Mouse (Mus musculus) layer of hippocampus, postnatal 36 days (tissue): ENCODE results near the gene Map1s. TPM values are rescaled to one million over a fixed set of nuclear protein-coding genes. Genes with fewer than 3 reads are reported as not detected.
A peak's percentile ranks its signal among the peaks of the same experiment; 100 is the strongest.
"Not testable (repeated sequence)": the region's sequence is repeated elsewhere in the genome, so short reads cannot be mapped to it uniquely, and the experiment has no call there.

Experiments used
- DNase-seq, 2 experiments: peaks; one replicate each; pipeline ENCODE4 v3.0.0; 2022
- total RNA-seq, 2 experiments: library from RNA; stranded (reverse); gene quantifications; 2 replicates each; pipeline ENCODE4 v1.2.3; 2021

The Map1s gene
- total RNA-seq, 2 experiments from 2014 or later, result 87.3 to 89.7 TPM

- no peak for DNase-seq
These were observed 26.2 kb upstream of the Map1s start for GRCm38 (mm10) chr8:70879500-70879899.

DNA sequence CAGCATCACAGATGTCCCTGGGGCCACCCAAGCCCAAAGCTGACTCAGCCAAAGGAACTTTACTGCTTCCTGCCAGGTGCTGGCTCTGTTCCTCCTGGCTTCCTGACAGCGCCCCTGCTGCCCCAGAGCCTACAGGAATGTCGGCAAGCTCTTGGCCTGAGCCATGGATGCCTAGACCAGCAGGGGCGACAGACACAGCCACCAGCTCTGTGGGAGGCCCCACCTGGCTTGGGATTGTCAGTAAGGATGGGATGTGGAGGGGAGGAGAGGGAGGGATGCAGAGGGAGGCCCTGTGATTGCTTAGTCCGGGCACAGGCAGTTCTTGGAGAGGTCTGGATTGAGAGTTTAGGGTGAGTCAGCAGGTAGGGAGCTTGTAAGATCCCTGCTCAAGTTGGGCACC, 25.6 kb upstream of the Map1s start:
- no peak for DNase-seq

- no peak for DNase-seq
These were observed 25.2 kb upstream of the Map1s start for GRCm38 (mm10) chr8:70880546-70880945.

- no peak for DNase-seq
These were observed 21.5 kb upstream of the Map1s start for GRCm38 (mm10) chr8:70884186-70884585.

- DNase-seq, result no peak
These were observed 21.0 kb upstream of the Map1s start for GRCm38 (mm10) chr8:70884683-70885082.

GRCm38 (mm10) chr8:70885612-70886011, 20.1 kb upstream of the Map1s start:
- no peak for DNase-seq

- no peak for DNase-seq
These were observed 18.1 kb upstream of the Map1s start for GRCm38 (mm10) chr8:70887669-70888068.

DNA sequence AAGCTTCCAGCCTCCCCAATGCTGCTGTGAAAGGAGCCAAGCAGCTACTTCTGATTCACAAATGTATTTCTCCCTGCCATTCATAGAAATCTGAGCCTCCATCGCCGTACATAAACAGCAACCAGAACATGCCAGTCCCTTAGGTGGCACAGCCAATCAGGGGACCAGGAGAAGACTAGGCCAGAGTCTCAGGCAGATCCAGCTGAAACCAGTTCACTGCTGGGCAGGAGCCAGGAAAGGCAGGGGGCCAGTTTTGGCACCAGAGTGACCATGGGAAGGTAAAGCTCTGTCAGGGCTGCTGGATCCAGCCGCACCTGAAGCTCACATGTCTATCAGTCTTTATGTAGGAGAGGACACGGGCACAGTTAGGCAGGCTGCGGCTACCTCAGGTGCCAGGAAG, 15.1 kb upstream of the Map1s start:
- DNase-seq, result no peak

GRCm38 (mm10) chr8:70891356-70891755, 14.4 kb upstream of the Map1s start:
- no peak for DNase-seq

DNA sequence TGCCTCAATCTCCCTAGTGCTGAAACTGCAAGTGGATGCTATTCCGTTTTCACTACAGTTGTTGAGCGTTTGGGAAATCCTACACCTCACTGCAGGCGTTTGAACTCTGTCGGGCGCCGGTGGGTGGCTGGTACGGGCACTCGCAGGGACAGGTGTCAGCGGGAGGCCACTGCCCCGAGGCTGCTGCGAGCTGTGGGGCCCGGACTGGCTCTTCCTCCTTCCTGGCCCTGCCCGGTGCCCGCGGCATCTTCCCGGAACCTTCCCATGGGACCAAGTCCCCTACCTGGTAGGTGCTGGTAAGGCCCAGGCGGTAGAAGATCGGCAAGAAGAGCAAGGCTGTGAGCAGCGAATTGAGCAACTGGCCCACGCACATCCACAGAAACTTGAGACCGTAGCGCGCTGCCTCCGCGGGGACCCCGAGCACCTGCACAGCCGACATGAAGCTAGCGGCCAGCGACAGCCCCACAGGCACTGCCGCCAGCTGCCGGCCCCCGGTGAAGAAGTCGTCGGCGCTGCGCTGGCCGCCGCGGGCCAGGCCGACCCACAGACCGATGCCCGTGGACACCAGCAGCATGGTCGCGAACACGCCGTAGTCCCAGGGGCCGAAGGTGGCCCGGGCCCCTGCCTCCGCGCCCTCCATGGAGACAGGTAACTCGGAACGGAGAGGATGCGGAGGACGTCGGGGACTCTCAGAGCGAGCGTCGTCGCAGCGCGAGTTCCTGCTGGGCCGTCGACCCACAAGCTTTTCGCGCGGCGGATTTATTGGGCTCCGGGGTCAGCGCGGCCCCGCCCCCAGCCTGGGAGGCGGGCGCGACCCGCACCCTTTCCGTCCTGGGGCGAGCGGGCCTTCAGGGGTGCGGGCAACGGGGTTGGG, 13.5 kb upstream of the Map1s start, which contains the start of gene Slc5a5:
Gene Slc5a5, minus strand, starts transcription at position 736 of the 874 bp plus-strand sequence.
- no peak for DNase-seq

DNA sequence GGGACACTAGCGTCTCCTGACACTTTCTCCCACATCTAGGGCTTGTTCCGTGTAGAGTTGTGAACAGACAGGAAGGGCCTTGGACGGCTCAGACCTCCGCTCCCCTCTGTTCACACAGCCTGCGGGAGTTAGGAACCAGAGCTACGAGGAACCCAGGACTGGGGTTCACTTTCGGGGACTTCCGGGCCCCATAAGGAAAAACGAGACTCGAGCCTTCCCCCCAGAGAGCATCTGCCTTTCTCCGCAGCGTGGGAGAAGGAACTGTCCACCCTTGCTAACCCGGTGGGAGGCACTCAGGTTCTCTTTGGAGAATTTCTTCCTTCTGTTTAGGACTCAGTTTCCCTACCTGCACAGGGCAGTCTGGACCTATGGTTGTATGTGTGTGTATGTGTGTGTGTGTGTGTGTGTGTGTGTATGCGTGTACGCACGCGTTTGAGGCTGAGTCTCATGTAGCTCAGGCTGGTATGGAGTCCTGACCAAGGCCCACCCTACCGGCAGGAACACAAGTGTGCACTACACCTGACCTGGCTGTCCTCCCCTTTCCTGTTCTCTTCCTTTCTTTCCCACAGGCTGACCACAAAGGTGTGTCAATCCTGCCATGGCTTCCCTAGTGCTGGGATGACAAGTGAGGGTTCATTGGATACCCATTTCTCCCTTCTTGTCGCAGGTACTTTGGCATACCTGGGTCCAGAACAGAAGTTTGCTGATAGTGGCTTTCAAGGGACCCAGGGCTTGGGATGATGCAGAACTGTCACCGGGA, 12.7 kb upstream of the Map1s start:
- no peak for DNase-seq

- peak in 1 of 2 experiments; percentile 43 for DNase-seq
These were observed 11.9 kb upstream of the Map1s start for GRCm38 (mm10) chr8:70893656-70894384.

DNA sequence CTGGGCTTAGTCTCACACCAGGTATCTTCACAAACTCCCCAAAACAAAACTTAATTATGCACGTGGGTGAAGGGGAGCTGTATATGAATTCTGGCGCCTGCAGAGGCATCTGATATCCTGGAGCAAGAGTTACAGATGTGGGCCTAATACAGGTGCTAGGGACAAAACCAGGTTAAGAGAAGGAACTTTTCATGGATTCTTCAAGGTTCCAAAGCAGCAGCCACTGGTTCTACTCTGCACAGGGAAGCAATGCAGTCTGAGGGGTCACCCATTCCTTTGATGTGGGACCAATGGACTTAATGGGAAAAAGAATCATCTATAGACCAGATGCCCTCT, 11.4 kb upstream of the Map1s start:
- no peak for DNase-seq

- DNase-seq, result no peak
These were observed 10.8 kb upstream of the Map1s start for GRCm38 (mm10) chr8:70894771-70895545.

DNA sequence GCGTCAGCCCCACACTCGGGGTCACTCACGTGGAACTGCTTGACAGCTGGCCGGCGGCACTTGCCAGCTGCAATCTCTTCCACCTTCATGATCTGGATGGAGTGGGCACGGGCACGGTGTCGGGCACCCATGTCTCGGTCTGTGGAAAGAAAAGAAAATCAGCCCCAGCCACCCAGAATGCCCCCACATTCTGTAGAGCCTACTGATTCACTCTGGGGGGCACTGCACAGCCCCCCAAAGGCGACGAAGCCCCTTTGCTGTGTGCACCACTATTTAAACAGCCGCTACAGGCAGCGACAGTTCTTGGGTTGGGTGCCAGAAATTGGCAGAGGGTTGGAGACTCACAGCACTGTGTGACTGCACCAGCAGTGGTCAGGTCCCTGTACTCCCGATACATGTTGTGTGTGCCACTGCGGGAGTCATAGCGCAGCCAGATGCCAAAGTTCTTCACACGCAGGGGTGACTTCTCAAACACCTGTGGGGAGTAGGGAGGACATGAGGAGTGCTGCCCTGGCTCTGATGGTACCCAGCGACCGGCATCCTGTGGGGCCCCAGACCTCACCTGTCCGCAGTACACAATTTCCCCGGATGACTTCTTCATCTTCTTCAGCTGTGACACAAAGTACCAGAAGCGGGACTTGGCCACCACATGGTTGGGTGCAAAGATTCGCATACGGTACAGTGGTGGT, 10.0 kb upstream of the Map1s start:
- not testable (repeated sequence) for DNase-seq

DNA sequence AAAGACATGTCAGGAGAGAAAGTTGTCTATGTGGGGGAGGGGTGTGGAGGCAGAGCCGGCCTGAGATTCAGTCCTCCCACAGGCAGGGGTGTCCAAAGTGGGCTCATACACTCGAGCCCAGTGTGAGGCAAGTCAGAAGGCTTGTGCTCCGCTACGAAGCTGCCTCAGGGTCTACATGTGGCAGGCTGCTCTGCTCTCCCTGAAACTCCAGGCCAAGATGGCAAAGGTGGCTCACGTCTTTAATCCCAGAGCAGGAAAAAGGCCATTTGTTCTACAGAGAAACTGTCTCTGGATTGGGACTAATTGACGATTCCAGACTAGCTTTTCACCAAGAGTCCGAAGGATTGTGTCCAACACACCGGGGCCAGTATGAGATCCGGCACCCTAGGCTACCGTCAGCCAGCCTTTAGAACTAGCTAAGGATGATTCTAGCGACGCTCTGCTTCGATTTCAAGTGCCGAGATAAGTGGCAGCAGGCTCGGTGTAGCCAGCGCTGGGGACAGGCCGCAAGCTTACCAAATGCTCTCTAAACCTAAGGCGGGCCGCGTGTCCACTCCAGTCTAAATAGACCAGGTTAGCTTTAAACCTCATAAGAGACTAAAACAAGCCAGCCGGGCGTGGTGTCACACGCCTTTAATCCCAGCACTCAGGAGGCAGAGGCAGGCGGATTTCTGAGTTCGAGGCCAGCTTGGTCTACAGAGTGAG, 9.3 kb upstream of the Map1s start:
- no peak for DNase-seq

GRCm38 (mm10) chr8:70897021-70897680, 8.6 kb upstream of the Map1s start, which contains the start of gene Rpl18a:
Rpl18a (minus strand) TSS chr8:70897412.
- DNase-seq, result peak; percentile 95 to 96

- DNase-seq, result peak; percentile 79 to 87
These were observed 7.9 kb upstream of the Map1s start for GRCm38 (mm10) chr8:70897681-70898413.

DNA sequence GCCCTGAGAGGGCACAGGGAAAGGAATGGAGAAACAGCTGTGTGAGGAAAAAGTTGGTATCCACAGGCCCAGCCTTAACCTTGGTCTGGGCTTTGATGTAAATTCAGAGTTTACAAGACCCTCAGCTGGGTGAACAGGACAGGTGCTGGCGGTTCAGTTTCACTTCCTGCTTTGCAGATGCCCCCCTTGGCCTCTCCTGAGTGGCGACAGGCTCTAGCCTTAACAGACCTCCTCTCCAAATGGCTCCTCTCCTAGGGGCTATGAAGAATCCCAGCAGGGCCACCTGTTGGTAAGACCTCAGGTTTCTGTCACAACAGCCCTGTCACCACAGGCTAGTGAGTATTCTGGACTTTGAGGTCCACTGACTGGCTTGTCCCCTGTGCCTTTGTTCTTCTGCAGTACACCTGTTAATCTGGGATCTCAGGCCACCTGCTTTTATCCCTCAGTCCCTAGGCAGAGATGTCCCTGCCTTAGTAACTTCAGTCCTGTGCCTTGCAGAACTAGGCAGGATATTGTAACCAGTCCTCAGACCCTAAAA, 7.0 kb upstream of the Map1s start:
- no peak for DNase-seq
